Mouse (Mus musculus) right cerebral cortex, postnatal 4 days (tissue): ENCODE results near the gene Lama4.

Experiments
- DNase-seq: peaks from one replicate; pipeline ENCODE4 v3.0.0-alpha.2; 2022

Lama4 gene

GRCm38 (mm10) chr10:38994719-38995450 is 29.6 kb downstream of the Lama4 start:
- DNase-seq: no peak

DNA sequence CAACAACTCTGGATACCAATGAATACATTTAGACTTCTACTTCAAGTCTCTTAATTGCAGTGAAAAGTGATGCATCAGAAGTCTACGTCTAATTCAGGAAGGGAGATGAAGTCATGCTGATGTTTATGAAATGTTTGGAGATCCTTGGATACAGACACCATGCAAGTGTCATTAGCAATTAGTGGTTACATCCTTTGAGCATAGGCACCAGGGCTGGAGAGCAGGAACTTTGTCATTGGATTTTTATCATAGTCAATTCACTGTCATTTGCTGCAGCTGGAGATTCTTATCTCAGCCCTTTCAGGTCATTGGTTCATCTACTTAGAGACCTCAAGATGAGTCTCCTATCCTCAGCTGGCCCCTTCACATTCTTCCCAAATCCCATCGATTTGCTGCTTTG is 30.6 kb downstream of the Lama4 start:
- DNase-seq: no peak

GRCm38 (mm10) chr10:39000951-39001350 is 35.6 kb downstream of the Lama4 start:
- DNase-seq: no peak

GRCm38 (mm10) chr10:39002521-39002920 is 37.2 kb downstream of the Lama4 start:
- DNase-seq: no peak

DNA sequence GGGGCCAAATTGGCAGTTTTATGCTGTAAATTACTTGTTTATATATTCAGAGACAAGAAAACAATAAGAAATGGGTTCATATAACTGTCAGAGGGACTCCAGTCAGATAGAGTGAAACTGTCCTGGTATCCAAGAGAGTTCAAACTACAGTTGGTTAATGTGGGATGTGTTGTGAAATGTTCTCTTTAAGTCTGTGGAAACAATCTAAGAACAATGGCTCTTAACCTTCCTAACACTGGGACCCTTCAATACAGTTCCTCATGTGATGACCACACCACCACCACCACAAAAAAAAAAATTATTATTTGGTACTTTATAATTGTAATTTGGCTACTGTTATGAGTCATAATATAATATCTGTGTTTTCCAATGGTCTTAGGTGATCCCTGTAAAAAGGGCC is 38.2 kb downstream of the Lama4 start:
- DNase-seq: no peak

- no peak for DNase-seq
Observed at GRCm38 (mm10) chr10:39005494-39005893, 40.2 kb downstream of the Lama4 start.

GRCm38 (mm10) chr10:39006433-39007105 is 41.3 kb downstream of the Lama4 start:
- DNase-seq: no peak

- DNase-seq: no peak
Observed at GRCm38 (mm10) chr10:39014836-39015235, 49.5 kb downstream of the Lama4 start.

DNA sequence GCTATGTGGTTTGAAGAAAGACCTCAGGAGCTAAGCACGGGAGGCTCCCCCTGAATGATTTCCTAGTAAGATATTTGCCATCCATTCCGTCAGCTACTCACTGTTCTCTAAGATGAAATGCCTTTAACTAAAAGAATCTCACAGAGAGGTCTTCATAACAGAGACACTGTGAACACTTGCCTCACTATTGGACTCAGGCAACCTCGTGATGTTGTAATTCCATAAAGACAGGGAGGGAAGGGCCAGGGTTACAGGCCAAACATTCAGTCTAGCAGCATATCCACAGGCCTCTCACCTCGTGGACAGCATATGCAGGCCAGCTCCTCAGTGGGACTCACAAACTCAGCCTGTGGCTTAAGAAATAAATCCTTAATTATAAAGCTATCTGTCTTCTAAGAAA is 52.7 kb downstream of the Lama4 start:
- DNase-seq: no peak

DNA sequence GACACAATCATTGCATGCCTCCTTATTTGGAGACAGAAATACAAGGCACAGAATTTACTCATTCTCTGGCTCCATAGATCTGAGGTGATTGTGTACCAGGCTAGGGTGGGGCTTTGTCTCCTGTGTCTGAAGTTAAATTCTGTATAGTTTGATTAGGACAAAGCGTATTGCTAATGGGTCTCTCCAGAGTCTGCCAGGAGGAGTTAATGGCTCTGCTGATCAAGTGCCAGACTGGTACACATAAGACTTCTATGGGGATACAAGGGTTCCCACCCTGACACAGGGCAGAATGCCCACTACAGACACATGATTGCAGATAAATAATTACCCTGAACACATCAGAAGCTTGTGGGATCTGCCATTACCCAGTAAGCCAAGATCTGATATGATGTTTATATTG is 53.3 kb downstream of the Lama4 start:
- DNase-seq: no peak

GRCm38 (mm10) chr10:39023618-39024256 is 58.4 kb downstream of the Lama4 start:
- no peak for DNase-seq

GRCm38 (mm10) chr10:39026529-39026928 is 61.2 kb downstream of the Lama4 start:
- no peak for DNase-seq

DNA sequence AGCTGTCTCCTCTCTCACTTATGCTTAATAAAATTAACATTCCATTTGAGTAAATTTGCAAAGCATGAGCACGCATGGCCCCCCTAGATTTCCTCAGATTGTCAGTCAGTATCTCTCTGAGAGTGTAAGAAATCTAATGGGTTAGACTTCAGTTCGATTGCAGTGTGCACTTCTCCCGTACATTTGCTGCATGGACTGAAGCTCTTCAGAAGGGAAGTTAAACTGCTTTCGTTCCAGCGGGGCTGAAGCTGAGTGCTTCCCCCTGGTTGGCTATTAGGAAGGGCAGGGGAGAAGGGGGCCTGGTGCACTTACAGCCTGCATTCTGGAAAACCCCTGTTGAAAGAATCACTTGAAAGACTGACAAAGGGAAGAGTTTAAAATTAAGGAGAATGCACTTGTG is 61.7 kb downstream of the Lama4 start:
- DNase-seq: no peak

DNA sequence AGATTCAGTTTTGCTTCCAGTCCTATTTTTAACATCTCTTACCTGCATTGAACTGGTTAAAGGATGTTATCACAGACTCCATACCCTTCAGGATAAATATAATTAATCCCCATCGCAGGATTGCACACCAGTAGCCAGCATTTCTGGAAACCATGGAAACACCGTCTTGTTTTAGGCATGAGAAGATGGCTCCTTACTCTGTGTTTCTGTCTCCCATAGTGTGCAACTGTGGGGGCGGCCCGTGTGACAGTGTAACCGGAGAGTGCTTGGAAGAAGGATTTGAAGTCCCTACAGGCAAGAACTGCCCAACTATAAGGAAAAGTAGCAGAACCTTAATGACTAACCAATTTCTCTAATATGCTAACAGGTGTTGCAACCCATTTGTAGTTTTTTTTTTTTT is 63.1 kb downstream of the Lama4 start:
- DNase-seq: peak; percentile 30

DNA sequence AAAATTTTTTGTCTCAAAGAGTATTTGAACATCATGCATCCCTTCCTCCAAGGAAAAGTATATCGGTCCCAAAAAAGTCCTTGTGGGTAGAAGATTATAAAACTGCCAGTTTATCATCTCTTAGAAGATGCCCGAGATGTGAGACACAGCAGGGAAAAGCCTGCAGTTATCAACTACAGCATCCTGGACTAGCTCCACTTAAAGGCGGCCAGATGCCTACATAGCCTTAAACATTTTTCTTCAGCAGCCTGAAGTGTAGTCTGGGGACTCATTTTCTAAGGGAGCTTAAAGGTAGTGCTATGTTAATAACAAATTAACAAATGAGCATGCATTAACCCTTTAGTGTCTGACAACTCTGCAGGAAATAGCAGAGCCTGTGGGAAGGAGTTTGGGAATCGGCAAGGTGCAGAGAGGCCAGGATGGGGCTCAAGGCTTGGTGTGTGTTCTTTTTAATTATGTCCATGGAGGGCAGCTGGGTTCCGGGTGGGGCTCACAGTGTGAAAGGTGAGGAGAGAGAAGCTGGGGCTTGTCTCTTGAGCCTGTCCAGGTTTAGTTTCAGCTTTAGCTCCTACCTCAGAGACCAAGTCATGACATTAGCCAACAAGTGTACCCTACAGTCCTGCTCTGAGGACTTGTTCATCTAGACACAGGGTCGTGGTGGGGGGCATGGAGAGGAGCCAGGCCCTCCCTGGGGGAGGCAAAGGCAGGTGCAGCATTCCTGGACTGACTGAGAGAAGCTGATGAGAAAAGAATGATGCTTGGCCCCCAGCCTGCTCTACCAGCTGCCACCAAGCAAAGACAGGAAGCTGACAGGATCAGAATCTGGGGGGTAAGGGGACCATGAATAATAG is 64.2 kb downstream of the Lama4 start:
- no peak for DNase-seq

- DNase-seq: no peak
Observed at GRCm38 (mm10) chr10:39030148-39030685, 64.9 kb downstream of the Lama4 start.

DNA sequence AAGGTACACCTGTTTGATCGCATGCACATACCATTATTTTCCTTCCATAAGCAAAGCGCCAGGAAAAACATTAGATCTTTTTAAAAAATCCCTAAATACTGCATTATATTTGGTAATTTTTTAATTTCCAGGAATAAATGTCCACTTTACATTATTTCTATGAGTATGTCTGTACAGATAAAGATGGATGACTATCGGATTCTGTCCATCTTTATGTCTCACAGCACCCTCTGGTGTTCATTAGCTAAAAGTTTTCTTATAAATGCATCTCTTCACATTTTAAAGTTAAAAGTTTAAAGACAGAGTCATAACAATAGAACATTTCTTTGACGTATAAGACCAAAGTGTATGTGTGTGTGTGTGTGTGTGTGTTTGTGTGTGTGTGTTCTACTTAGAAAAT is 74.2 kb downstream of the Lama4 start:
- DNase-seq: no peak

GRCm38 (mm10) chr10:39040026-39040425 is 74.7 kb downstream of the Lama4 start:
- no peak for DNase-seq

GRCm38 (mm10) chr10:39044476-39044995 is 79.2 kb downstream of the Lama4 start:
- no peak for DNase-seq

GRCm38 (mm10) chr10:39045111-39045510 is 79.8 kb downstream of the Lama4 start:
- DNase-seq: no peak

- DNase-seq: no peak
Observed at GRCm38 (mm10) chr10:39047775-39048174, 82.5 kb downstream of the Lama4 start.

GRCm38 (mm10) chr10:39049581-39050294 is 84.4 kb downstream of the Lama4 start:
- no peak for DNase-seq
